Mouse (Mus musculus) CH12F3 (cell line): Measurements from ENCODE around the gene Rpn2.

Experiments
- in situ Hi-C: fragments of 300-500 bp; cut with MboI; formaldehyde crosslinking; loops from 2 replicates; pipeline ENCODE4 v1.14.3; 2020; ENCODE audit warnings: low sequenced_read_pairs

Gene Rpn2

DNA sequence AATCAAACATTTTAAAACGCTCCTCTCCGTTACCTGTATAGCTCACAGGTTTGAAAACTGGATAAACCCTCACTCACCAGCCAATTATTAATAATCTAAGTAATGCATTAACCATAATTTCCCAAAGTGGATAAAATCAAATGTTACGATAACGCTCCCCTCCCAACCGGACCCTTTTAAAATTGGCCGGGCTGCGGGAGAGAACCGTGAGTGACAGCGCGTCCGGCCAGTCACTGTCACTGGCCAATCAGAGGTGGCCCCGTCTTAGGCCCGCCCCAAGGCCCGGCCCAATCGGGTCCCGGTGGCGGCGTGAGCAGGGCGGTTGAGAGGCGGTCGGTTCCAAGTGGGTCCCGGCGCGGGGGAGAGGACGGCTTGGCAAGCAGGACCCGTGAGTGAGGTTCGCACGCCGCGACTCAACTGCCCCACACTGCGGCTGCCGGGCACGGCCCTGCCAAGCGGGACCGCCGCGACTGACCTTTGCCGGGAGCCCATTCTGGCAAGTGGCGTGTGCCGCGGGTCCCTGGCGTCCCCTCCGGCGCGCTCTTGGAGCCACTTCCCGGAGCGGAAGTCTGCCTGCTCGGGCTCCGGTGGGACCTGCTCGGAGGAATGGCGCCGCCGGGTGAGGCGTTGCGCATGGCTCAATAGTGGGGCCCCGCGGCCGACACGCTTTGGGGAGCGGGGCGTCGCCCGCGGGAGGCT lies at the start of gene Rpn2:
Gene Rpn2 (plus strand): TSS at position 301 of the 699 bp plus-strand sequence.
- in situ Hi-C loops: no loop called here

DNA sequence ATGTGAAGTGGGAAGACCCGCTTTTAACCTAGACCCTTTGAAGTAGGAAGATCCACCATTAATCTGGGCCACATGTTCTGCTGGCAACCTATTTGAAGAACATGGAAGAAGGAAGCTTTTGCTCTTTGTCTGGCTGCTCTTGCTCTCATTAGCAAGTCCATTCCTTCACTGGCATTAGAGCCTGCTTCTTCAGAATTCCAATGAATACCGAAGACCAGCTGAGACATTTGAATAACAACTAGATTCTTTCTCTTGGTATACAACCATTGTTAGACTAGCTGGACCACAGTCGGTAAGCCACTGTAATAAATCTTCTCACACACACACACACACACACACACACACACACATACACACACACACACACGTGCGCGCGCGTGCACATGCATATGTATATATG lies 42.9 kb upstream of the Rpn2 start:
- in situ Hi-C loops: no loop called here

DNA sequence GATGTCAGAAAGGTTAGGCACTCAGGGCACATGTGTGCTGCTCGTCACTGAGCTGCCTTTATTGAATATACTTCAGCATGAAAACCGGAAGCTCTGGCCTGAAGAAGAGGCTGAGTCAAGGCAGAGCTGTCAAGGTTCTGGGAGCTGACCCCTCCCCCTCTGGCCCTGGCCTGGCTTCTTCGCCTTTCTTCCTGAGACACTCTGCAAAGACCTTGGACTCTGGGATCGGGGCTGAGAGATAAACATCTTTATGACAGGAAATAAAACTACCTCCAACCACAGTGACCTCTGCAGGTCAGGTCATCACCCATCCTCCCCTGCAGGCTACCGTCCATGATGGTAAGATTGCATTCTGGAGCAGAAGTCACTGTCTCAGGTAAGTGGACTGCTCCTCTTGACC lies 33.8 kb upstream of the Rpn2 start:
- in situ Hi-C loops: no loop called here

DNA sequence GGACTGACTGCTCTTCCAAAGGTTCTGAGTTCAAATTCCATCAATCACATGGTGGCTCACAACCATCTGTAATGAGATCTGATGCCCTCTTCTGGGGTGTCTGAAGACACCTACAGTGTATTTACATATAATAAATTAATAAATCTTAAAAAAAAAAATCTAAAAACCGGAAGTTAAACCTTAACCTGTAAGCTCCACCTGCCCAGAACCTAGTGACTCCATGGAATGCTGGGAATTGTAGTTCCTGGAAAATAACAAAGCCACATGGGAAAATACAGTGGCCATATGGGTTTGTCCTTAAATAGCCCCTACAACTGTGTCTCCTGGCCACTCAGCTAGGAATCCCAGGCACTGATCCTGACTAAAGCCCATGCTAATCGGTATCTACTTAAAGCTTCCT lies 33.2 kb upstream of the Rpn2 start:
- in situ Hi-C loops: no loop called here

DNA sequence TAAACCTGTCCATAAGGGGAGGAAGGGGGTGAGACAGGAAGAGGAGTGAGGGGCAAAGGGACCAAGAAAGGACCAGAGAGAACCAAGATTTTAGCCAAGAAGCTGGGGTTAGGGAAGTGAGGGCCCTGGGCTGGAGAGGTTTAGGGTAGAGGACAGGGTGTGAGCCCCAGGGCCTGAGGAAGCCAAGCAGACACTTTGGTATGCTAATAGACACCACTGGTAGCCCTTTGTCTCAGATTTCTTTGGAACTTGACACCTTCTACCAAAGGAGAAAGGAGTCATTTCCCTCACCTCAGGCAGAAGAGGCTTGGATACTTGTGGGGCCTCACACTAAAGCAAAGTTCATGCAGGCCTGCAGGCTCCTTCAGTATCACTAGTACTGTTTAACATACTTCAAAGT lies 30.7 kb upstream of the Rpn2 start:
- in situ Hi-C loops: no loop called here

DNA sequence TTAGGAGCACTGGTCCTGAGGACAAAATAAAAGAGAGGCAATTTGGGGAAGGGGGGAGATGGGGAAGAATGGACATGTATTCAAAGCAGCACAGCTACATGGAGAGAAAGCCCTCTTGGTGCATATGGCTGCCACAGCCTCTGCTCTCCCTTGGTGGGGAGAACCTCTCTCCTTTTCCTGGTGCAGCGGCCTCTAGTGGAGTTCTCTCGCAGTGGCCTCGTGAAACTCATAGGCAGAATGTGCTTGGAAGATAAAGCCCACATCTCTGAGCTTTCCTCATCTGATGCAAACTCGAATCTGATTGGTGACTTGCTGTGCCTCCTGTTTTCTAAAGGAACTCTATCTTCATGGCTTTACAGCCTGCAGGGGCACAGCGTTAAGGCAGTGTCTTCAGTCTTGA lies 19.1 kb upstream of the Rpn2 start:
- in situ Hi-C loops: no loop called here

DNA sequence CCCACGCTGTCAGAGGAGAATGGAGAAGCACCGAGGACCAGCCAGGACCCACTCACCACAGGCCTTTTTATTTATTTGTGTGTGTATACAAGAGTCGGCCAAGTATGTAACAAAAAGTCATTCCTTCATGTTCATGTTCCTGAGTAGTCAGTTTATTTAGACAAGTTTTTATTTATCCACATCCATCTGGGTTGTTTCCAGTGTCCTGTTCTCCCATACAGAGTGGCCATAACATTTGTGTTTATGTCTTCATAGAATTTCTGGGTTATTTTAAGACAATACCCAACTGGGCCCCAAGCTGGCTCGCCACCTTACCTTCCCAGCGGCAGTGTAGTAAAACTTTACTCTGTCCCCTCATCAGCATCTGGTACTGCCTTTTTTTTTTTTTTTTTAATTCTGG lies 16.9 kb upstream of the Rpn2 start:
- in situ Hi-C loops: no loop called here

DNA sequence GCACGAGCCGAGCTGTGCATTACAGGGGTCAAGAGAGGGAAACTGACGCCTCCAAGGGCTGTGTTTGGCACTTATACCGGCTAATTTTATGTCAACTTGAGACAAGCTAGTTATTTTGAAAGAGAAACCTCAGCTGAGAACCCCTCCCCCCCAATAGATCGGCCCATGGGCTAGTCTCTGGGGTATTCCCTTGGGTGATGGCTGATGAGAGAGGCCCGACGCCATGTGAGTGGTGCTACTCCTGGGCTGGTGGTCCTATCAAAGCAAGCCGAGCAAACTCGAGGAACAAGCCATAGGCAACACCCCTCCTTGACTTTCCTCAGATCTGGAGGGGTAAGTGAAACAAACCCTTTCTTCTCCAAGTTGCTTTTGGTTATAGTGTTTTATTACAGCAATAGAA lies 16.3 kb upstream of the Rpn2 start:
- in situ Hi-C loops: no loop called here

DNA sequence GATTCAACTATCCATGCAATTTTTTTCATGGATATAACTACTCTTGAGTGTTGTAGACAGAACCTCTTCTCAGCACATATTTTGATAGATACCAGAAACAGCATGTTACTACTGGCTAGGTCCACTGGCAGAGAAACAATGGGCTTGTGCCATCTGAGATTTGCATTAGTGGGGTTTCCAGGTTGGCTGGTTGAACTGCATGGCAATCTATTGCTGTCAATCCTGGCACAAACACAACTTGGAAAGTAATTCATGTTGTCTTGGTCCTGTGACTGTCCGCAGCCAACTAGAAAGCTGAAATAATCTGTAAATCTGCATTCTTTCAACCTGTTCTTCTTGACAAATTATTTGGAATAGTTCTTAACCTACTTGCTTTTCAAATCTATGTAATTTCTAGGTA lies 15.7 kb upstream of the Rpn2 start:
- in situ Hi-C loops: no loop called here

DNA sequence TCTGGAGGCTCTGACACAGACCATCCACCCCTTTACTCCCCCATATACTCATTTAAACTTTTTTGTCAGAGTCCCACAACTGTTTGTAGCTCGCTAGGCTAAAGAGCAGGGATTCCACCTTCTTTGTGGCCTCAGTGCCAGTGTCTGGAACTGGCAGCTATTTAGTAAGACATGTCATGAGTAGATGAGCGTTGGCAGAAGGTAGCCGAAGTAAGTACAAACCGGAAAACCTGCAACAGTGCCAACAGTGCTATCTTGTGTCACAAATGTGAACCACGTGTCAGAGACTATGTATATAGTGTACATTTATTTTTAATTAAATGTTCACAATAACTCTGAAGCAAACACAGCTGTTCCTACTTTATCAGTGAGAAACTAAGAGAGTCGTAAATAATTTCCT lies 15.0 kb upstream of the Rpn2 start:
- in situ Hi-C loops: no loop called here

DNA sequence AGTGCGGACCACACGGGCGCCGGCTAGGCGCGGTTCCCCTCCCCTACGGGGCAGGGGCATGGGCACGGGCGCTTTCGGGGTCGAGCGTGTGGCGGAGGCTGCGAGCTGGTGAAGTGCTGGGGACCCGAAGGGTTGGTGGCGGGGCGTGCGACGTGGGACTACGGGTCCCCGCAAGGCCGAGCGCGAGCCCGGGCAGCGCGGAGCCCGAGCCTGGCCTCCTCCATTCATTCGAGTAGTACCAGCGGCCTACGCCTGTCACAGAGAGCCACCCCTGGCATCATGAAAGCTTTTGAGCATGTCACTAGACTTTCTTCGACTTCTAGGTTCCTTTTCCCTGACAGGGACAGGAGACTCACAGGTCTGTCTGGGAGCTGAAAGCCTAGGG lies 591 bp downstream of the Rpn2 start, which contains the start of gene Mroh8:
Gene Mroh8 (minus strand): TSS at position 134 of the 385 bp plus-strand sequence.
- in situ Hi-C loops: no loop called here

DNA sequence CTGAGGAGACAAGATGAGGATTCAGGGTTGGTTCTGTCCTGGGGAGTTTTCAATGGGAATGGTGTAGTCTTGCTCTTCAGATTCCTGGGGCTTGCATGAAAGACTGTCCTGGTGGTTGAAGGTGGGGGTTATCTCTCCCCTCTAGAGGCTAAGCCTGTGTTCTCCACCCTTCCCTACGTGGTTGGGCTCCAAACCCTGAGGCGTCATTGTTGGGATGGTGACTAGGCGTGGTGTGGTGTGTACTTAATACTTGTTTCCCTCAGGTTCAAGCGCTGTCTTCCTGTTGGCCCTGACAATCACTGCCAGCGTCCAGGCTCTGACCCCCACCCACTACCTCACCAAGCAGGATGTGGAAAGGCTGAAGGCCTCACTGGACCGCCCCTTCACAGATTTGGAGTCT lies 4.5 kb downstream of the Rpn2 start:
- in situ Hi-C loops: no loop called here

DNA sequence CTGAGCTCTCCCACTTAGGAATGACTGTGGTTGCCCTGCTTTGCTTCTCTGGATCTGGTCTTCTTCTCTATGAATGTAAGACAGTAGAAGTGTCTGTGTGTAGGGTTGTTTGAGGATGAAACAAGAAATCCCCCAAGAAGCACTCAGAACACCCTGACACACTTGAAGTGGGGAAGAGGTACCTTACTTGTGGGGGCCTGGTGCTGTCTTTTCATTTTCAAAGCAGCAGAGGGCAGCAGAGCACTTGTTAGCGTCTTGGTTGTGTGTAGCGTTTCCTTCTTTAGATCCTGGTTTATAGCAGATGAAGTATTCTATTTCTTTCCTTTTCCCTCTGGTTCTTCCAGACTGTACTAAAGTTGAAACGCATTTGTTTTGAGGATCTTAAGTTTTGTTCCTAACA lies 8.7 kb downstream of the Rpn2 start:
- in situ Hi-C loops: no loop called here

DNA sequence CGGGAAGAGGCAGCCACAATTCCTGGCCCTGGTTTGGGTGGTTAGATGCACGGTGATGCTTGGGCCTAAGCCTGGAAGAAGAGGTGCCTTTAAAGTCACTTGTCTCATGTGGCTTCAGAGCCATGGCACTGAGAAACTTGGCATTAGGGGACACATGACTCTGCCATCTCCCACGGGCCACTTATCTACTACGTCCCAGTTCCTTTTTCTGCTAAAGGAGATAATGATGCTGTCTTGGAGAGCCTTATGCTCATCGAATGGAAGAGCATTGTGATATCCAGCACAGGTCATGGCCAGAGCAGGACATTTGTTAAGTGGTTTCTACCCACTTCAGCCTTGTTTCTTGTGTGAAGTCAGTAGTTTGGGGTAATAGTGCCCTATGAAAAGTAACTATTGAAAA lies 10.2 kb downstream of the Rpn2 start:
- in situ Hi-C loops: no loop called here

DNA sequence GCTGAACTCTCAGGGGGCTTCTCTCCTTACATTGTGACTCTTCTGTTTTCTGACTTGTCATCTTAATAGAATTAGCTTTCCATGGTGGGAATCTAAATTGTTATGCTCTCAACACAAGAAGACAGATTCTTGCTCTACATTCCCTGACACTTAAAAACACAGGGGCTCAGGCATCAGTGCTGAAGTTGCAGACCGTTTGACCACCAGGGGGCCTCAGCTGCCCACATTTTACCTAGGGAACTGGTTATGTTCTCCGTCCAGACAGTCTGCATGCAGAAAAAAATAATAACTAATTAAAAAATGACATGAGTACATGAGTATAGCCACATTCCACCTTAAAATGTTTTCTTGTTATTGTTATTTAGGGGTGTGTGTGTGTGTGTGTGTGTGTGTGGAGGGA lies 13.3 kb downstream of the Rpn2 start:
- in situ Hi-C loops: no loop called here

DNA sequence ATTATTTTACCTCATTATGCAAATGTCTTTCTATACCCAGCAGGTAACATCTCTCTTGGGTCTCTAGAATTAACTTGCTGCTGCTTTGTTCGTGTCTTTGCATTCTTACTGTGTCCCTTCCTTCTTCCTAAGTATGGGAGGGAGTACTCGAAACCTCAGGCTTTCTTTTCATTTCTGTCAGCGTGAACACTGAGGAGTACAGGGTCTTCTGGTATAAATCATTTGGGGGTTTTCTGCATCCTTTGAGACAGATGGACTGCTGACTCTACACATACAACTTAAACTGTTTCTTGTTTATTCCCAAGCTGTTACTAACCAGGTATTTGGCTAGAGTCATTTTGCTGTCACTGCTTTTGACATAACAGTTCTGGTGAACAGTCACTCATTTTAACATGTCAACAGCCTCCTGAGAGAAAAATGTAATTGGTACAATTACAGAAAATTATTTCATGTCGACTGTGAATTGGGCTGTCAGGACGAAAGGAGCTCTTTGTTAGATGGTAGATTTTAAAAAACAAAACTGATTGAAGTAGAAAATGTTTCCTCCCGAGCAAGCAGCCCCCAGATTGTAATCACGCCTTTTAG lies 17.4 kb downstream of the Rpn2 start:
- in situ Hi-C loops: no loop called here

DNA sequence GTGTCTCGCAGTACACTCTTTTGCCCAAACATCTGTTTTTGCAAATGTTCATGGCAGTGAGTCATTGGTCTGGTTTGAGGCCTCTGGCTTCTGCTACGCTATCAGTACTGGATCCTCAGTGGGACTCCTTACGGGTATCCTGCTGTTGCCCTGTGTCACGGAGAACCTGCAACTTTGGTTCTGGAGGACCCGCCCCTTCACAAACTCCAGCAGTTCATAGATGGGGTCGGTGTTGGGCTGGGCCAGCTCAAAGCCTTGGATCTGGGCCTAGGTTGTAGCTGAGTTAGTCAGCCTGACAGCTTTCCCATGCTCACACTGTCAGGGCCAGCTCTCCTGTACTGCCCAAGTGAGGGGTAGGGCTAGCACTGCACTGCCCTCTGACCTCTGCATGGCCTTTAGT lies 21.2 kb downstream of the Rpn2 start:
- in situ Hi-C loops: no loop called here

DNA sequence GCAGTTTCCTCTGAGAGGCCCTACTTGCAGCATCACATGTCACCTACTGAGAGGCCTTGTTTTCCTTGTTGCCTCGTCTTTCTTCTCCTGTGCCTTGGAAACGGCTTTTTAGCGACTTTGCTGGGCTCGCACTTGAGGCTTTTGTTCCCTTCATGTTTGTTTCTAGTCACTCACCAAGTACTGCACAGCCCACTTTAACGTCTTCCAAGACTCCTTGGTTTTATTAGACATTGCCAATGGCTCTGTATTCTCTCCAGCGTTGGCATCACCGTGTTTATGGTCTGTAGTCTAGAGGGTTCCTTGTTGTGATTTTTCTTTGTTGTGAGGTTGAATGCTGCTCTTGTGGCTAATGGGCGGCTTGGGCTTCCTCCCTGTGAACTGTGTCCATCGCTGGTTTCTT lies 24.3 kb downstream of the Rpn2 start:
- in situ Hi-C loops: no loop called here

DNA sequence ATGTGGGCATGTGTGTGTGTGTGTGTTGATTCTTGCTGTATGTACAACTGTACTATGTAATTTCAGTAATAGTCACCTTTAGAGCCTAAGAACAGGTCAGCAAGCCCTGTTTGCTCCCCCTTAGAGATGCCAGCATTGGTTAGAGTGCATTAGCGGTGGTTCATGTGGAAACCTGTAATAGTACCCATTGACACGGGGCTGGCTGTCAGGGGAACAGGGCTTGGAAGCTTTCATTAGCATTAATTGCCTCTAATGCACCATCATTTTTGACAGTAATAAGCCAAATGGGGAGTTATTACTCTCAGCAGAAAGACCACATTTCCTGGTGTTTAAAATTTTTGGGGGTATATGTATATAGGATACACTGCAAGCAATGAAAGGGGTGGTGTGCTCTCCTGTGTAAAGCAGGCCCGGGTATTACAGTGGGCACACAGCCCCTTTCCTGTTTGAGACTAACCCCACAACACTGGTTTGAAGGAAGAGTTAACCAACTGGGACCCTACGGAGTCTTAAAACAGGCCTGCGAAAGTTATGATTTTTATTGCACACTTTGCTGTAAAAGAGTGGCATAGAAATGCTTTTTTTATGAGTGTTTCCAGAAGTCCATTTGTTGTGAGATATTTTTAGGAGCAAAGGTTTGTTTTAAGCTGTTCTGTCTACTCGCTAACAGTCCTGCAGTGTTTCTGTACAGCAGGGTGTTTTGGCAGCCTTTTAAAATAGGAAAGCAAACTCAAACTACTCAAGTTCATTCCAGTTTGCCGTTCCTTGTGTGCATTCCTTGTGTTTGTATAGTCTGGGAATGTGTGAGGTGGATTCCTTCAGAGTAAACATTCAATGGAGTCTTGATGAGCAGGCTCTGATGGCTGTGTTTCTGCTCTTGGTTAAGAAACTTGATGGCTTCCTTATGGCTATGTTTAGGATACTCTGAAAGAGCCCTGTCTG lies 27.5 kb downstream of the Rpn2 start:
- in situ Hi-C loops: no loop called here

DNA sequence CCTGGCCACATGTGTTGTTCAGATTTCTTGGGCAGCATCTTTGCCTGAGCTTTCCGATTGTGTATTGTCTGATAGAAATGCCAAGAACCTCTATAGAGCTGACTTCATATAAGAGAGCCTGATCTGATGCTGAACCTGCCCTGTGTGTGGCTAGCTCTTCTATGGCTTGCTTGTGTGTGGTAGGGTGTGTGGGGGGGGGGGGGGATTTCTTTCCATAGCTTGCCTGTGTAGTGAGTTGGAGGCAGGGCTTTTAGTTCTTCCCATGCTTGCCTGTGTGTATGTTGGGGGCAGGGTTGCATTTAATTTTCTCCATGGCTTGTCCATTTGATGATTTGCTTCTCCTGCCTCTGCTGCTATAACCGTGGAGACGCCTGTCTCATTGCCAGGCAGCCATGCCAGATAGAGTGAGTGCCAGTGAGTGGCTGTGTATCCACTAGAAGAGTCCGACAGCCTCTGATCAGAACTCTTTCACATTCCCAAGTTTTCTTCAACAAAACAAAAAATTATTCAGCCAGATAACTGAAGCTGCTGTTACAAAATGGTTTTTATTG lies 29.0 kb downstream of the Rpn2 start:
- in situ Hi-C loops: no loop called here

DNA sequence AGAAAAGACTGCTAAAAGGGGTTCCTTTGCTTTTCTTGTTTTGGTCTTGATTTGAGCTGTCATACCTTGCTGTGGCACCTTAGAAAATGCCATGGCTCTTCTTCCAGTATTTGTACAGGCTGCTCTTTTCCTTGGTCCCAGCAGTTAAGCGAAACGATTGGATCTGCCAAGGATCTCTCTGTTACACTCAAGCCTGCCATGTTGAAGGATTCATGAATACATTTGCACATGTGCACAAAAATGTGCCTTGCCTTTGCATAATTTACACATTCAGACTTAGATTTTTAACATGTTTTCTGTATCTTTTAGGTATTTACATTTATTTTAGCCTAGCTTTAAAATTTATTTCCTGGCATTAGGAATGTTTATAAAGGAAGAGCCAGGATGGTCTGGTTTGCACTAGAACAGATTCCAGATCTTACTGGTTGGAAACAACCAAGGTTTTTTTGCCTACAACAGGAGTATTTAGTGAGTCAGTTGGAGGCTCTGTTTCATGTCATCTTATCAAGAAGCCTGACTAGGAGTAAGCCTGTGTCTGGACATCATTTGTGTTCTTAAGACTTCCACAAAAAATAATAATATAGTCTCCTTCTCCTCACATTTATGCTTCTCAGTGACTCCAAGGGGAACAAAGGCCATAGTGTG lies 29.6 kb downstream of the Rpn2 start:
- in situ Hi-C loops: no loop called here
